In genomic region chr5:57716421-57717237, GRCm38 (mm10) we compare ENCODE assay signal across 8 mouse cellular contexts. TPM values are rescaled to one million over a fixed set of nuclear protein-coding genes. Genes with fewer than 3 reads are reported as not detected.
DNase-seq lines count a peak whose midpoint lies in the region; ATAC-seq and TF ChIP-seq lines count a peak whose summit lies in the region.

No protein-coding gene starts in this region.

- H3K4me1 ChIP-seq in limb, embryonic 14.5 days (ENCODE audit: control insufficient read depth, insufficient read depth, low read length): peaks cover 11% of the 10 kb centered on the region; the same call in 1 of the 2 replicates

- peak; percentile 21; the same call in 1 of the 2 replicates for TF ChIP-seq POLR2A in limb, embryonic 14.5 days (IDR thresholded peaks at IDR 0.05; ENCODE audit: borderline replicate concordance, extremely low read depth, insufficient read depth, insufficient read length)

- DNase-seq in cerebellum, adult 11-12 months: peak; percentile 6
- peak; percentile 75 for DNase-seq in embryo, embryonic 10.5 days (ENCODE audit: low spot score)
- DNase-seq in gastrocnemius, postnatal 4 days (ENCODE audit: low spot score in 2 of 2): peak; percentile 16 to 48
- DNase-seq in kidney, adult 9 months: peak; percentile 12
- peak; percentile 79 for DNase-seq in limb, embryonic 14.5 days (ENCODE audit: low spot score)
- DNase-seq in naive thymus-derived CD4-positive, alpha-beta T cell, adult 2 months (ENCODE audit: low read depth): peak; percentile 6
- peak; percentile 14 for DNase-seq in thymus, postnatal 4 days

- peak overlapping the region; percentile 86 for H3K27ac ChIP-seq in limb, embryonic 14.5 days (replicated peaks; ENCODE audit: low read depth, low read length)

- WGBS in limb, embryonic 14.5 days: under 1% methylated on average over 29 of the region's 29 CpGs

- no peak for ATAC-seq in cerebellum, adult (ENCODE audit: insufficient number of reproducible peaks, low FRiP score, low TSS enrichment)
- peak; percentile 14; the same call in 1 of the 2 replicates for ATAC-seq in limb, embryonic 14.5 days (ENCODE audit: low FRiP score, low read depth)

- peak overlapping the region; percentile 68 for H3K4me3 ChIP-seq in limb, embryonic 14.5 days (replicated peaks; ENCODE audit: low read length)

- H3K4me2 ChIP-seq in limb, embryonic 14.5 days (replicated peaks; ENCODE audit: low read depth, low read length, severe bottlenecking): peak overlapping the region; percentile 94

- H3K27me3 ChIP-seq in limb, embryonic 14.5 days (ENCODE audit: control insufficient read depth, insufficient read depth, low read length): peaks cover 6% of the 10 kb centered on the region; the same call in 1 of the 2 replicates

- H3K9me3 ChIP-seq in limb, embryonic 14.5 days (ENCODE audit: control insufficient read depth, low read length): no peaks in the 10 kb centered on the region

- H3K36me3 ChIP-seq in limb, embryonic 14.5 days (ENCODE audit: control insufficient read depth, insufficient read depth, low read length): no peaks in the 10 kb centered on the region

- H3K9ac ChIP-seq in limb, embryonic 14.5 days (ENCODE audit: low read depth, low read length, severe bottlenecking): peak overlapping the region; percentile 68

RNA-seq across cellular contexts. Expression of gene Pcdh7, which starts 1.1 kb away (rescaled TPM):
- total RNA-seq in gastrocnemius, postnatal 4 days (2021): 10 to 100 TPM; 25.3 to 26.9 TPM
- polyA plus RNA-seq in limb, embryonic 14.5 days (2012; rRNA removed): 13.7 and 14.8 TPM in 2 replicates
- 12.5 and 14.7 TPM in 2 replicates for polyA plus RNA-seq in limb, embryonic 14.5 days (2014; fragmentation: Nextera tagmentation; extraction: Ambion mirVana)

Comparison
In these comparisons a context has a peak if more than half of its experiments do, and no peak if none do; other contexts are left out.
1. DNase-seq: peak in every context shown above with its lines; median percentile 79 in limb, embryonic 14.5 days; 75 in embryo, embryonic 10.5 days; 32 in gastrocnemius, postnatal 4 days; 14 in thymus, postnatal 4 days; 12 in kidney, adult 9 months; 6 in cerebellum, adult 11-12 months; 6 in naive thymus-derived CD4-positive, alpha-beta T cell, adult 2 months.